1 mouse cellular context compared by ENCODE assay signal in genomic region chr11:3535406-3535986, GRCm38 (mm10).
A peak's percentile ranks its signal among the peaks of the same experiment; 100 is the strongest.
TF ChIP-seq lines count a peak whose summit lies in the region.

No protein-coding gene starts in this region.

TF ChIP-seq in CH12.LX, 34 proteins besides CTCF, POLR2A, EP300 and RAD21 (continued from another document):
- TF ChIP-seq ZC3H11A (IDR thresholded peaks at IDR 0.05; ENCODE audit: low read depth, low read length), result peak; percentile 57
- TF ChIP-seq TBP (conservative IDR thresholded peaks at IDR 0.05; ENCODE audit: low read depth, low read length), result no peak
- TF ChIP-seq GABPA (IDR thresholded peaks at IDR 0.05; ENCODE audit: insufficient replicate concordance, low read depth, low read length), result no peak
- no peak for TF ChIP-seq ZNF384 (IDR thresholded peaks at IDR 0.05; ENCODE audit: low read depth, low read length)
- TF ChIP-seq NELFE (IDR thresholded peaks at IDR 0.05; ENCODE audit: low read depth, low read length), result peak; percentile 33; the same call in 1 of the 2 replicates
- 0 out of 2 replicates have a peak, but pooled peaks have one; percentile 34 for TF ChIP-seq MAX (IDR thresholded peaks at IDR 0.05; ENCODE audit: low read length)
- TF ChIP-seq SMC3 (IDR thresholded peaks at IDR 0.05; ENCODE audit: low read depth, low read length), result peak; percentile 91
